Mouse (Mus musculus) layer of hippocampus, adult 11-12 months (tissue): ENCODE results near the gene Gm11937.
A peak's percentile ranks its signal among the peaks of the same experiment; 100 is the strongest.
"Not testable (repeated sequence)": the region's sequence is repeated elsewhere in the genome, so short reads cannot be mapped to it uniquely, and the experiment has no call there.

Source experiments
- DNase-seq: peaks from one replicate; pipeline ENCODE4 v3.0.0; 2022; ENCODE audit warnings: low spot score

Gm11937 gene

GRCm38 (mm10) chr11:99610089-99610488 lies at the start of gene Gm11937:
Gene Gm11937 (minus strand): TSS chr11:99610189.
- DNase-seq: not testable (repeated sequence)

- DNase-seq: no peak
These were observed 49.3 kb upstream of the Gm11937 start for GRCm38 (mm10) chr11:99659256-99659655.

GRCm38 (mm10) chr11:99658467-99659010 lies 48.5 kb upstream of the Gm11937 start, which contains the start of gene Gm11563:
Gene Gm11563 (minus strand): TSS chr11:99658960.
- DNase-seq: not testable (repeated sequence)

GRCm38 (mm10) chr11:99657051-99657450 lies 47.1 kb upstream of the Gm11937 start:
- no peak for DNase-seq

GRCm38 (mm10) chr11:99650136-99650535 lies 40.1 kb upstream of the Gm11937 start, which contains the start of gene Gm11555:
Gene Gm11555 (minus strand): TSS chr11:99650236.
- no peak for DNase-seq

GRCm38 (mm10) chr11:99646444-99646843 lies 36.5 kb upstream of the Gm11937 start:
- DNase-seq: peak; percentile 4

- peak; percentile 6 for DNase-seq
These were observed 34.4 kb upstream of the Gm11937 start for GRCm38 (mm10) chr11:99644351-99644750.

GRCm38 (mm10) chr11:99643635-99644139 lies 33.7 kb upstream of the Gm11937 start, which contains the start of gene Krtap4-7:
Gene Krtap4-7 (minus strand): TSS chr11:99644089.
- not testable (repeated sequence) for DNase-seq

- no peak for DNase-seq
These were observed 30.9 kb upstream of the Gm11937 start for GRCm38 (mm10) chr11:99640926-99641325.

- DNase-seq: no peak
These were observed 27.1 kb upstream of the Gm11937 start for GRCm38 (mm10) chr11:99637086-99637485.

- no peak for DNase-seq
These were observed 24.7 kb upstream of the Gm11937 start, which contains the start of gene Krtap4-2 for GRCm38 (mm10) chr11:99634653-99635134. Gene Krtap4-2 (minus strand): TSS chr11:99635084.

GRCm38 (mm10) chr11:99633293-99633692 lies 23.3 kb upstream of the Gm11937 start:
- DNase-seq: no peak

- DNase-seq: no peak
These were observed 20.9 kb upstream of the Gm11937 start for GRCm38 (mm10) chr11:99630890-99631289.

- DNase-seq: no peak
These were observed 18.1 kb upstream of the Gm11937 start, which contains the start of gene Krtap4-1 for GRCm38 (mm10) chr11:99628138-99628537. Gene Krtap4-1 (minus strand): TSS chr11:99628238.

GRCm38 (mm10) chr11:99620335-99620734 lies 10.3 kb upstream of the Gm11937 start, which contains the start of gene Gm11562:
Gene Gm11562 (minus strand): TSS chr11:99620435.
- no peak for DNase-seq

GRCm38 (mm10) chr11:99614796-99615363 lies 4.9 kb upstream of the Gm11937 start, which contains the start of gene Krtap2-4:
Gene Krtap2-4 (minus strand): TSS chr11:99614846.
- DNase-seq: no peak

- DNase-seq: peak; percentile 37
These were observed 863 bp downstream of the Gm11937 start for GRCm38 (mm10) chr11:99609126-99609525.

GRCm38 (mm10) chr11:99603208-99603607 lies 6.8 kb downstream of the Gm11937 start, which contains the start of gene Gm11938:
Gene Gm11938 (minus strand): TSS chr11:99603308.
- DNase-seq: not testable (repeated sequence)

- not testable (repeated sequence) for DNase-seq
These were observed 12.2 kb downstream of the Gm11937 start, which contains the start of gene Krtap9-3 for GRCm38 (mm10) chr11:99597742-99598141. Gene Krtap9-3 (minus strand): TSS chr11:99598105.

GRCm38 (mm10) chr11:99590981-99591380 lies 19.0 kb downstream of the Gm11937 start, which contains the start of gene Krtap1-3:
Gene Krtap1-3 (minus strand): TSS chr11:99591339.
- no peak for DNase-seq

GRCm38 (mm10) chr11:99585096-99585495 lies 24.9 kb downstream of the Gm11937 start:
- DNase-seq: peak; percentile 30

GRCm38 (mm10) chr11:99583245-99583704 lies 26.7 kb downstream of the Gm11937 start, which contains the start of gene Krtap1-4:
Gene Krtap1-4 (minus strand): TSS chr11:99583654.
- DNase-seq: no peak
